Mouse (Mus musculus) myocyte (in vitro differentiated cells): ENCODE data around the gene Itga3.

Source experiments
- E2F4 ChIP-seq: IDR thresholded peaks from one replicate; pipeline ENCODE4 v1.6.1; 2011; ENCODE audit warnings: mild to moderate bottlenecking, control low read depth, moderate library complexity; ENCODE audit not compliant: insufficient read depth
- MYOD1 ChIP-seq, 3 experiments: IDR thresholded peaks; one replicate each; pipeline ENCODE4 v1.6.1; 2011; ENCODE audit warnings: control low read depth in 2 of 3, low read depth in 2 of 3, mild to moderate bottlenecking in 2 of 3, moderate library complexity in 1 of 3; ENCODE audit not compliant: insufficient read length in 2 of 3, control insufficient read depth in 1 of 3
- POLR2A ChIP-seq: IDR thresholded peaks from one replicate; pipeline ENCODE4 v1.6.1; 2011; ENCODE audit warnings: low read depth, mild to moderate bottlenecking, control low read depth, moderate library complexity; ENCODE audit not compliant: insufficient read length
- TCF3 ChIP-seq: IDR thresholded peaks from one replicate; pipeline ENCODE4 v1.6.1; 2011; ENCODE audit warnings: low read depth, control low read depth; ENCODE audit not compliant: insufficient read length

- TF ChIP-seq POLR2A: no peak
- no peak for TF ChIP-seq E2F4
- TF ChIP-seq MYOD1 (IDR thresholded peaks at IDR 0.05; ENCODE audit: control insufficient read depth in 1 of 3, insufficient read length in 2 of 3, low read depth in 2 of 3): no peak
- TF ChIP-seq TCF3: no peak
These were observed 4.5 kb downstream of the Itga3 start for GRCm38 (mm10) chr11:95072136-95072535.
